Comparison of ENCODE assay signal across 15 mouse cellular contexts in genomic region chr11:25269936-25270540, GRCm38 (mm10).
DNase-seq lines count a peak whose midpoint lies in the region; ATAC-seq and TF ChIP-seq lines count a peak whose summit lies in the region.
"Had no signal": no experiment of that assay in that cellular context is flagged by ENCODE, and none has a peak within 500 bp of the region (broad histone marks: within the 10 kb centered on the region; RNA-seq: fewer than 3 reads in every experiment).

No protein-coding gene starts in this region.

- peaks cover 10% of the 10 kb centered on the region for H3K4me1 ChIP-seq in forebrain, embryonic 12.5 days
- H3K4me1 ChIP-seq in hindbrain, embryonic 14.5 days (replicated peaks; ENCODE audit: control insufficient read depth, insufficient read depth, low read length), result peaks cover 8% of the 10 kb centered on the region; the same call in 1 of the 2 replicates
- no peaks in the 10 kb centered on the region for H3K4me1 ChIP-seq in midbrain, embryonic 16.5 days (ENCODE audit: control insufficient read depth, insufficient read depth, low read length)
- no peaks in the 10 kb centered on the region for H3K4me1 ChIP-seq in liver, postnatal 0 days (ENCODE audit: insufficient read depth)
- H3K4me1 ChIP-seq: embryonic facial prominence, embryonic 15.5 days; kidney, embryonic 15.5 days; liver, embryonic 12.5 days; stomach, embryonic 15.5 days had no signal

- ATAC-seq in common myeloid progenitor, adult 5-6 weeks (replicated peaks; ENCODE audit: low read depth, poor library complexity, severe bottlenecking), result 0 out of 2 replicates have a peak, but pooled peaks have one; percentile 22
- ATAC-seq in forebrain, embryonic 12.5 days (ENCODE audit: low FRiP score), result peak; percentile 64; the same call in 1 of the 2 replicates
- ATAC-seq in hindbrain, embryonic 14.5 days (ENCODE audit: low FRiP score), result no peak
- ATAC-seq in midbrain, embryonic 16.5 days, result peak; percentile 72; the same call in 1 of the 2 replicates
- no peak for ATAC-seq in liver, postnatal 0 days
- ATAC-seq: CD4-positive, CD25-positive, alpha-beta regulatory T cell, adult 4 months; liver, embryonic 12.5 days had no signal

- TF ChIP-seq EP300 in liver, postnatal 0 days (IDR thresholded peaks at IDR 0.05; ENCODE audit: low read depth), result no peak

- H3K4me2 ChIP-seq in forebrain, embryonic 12.5 days, result peak overlapping the region; percentile 6; the same call in 1 of the 2 replicates
- 0 out of 2 replicates have a peak overlapping the region, but pooled peaks have one; percentile 10 for H3K4me2 ChIP-seq in hindbrain, embryonic 14.5 days (replicated peaks)
- no peak overlapping the region for H3K4me2 ChIP-seq in midbrain, embryonic 16.5 days (ENCODE audit: low read length)
- no peak overlapping the region for H3K4me2 ChIP-seq in liver, postnatal 0 days (ENCODE audit: low read depth, low read length)
- H3K4me2 ChIP-seq: embryonic facial prominence, embryonic 15.5 days; kidney, embryonic 15.5 days; liver, embryonic 12.5 days; stomach, embryonic 15.5 days had no signal

- no peaks in the 10 kb centered on the region for H3K27me3 ChIP-seq in forebrain, embryonic 12.5 days
- H3K27me3 ChIP-seq in hindbrain, embryonic 14.5 days (ENCODE audit: control insufficient read depth, insufficient read depth, low read length), result no peaks in the 10 kb centered on the region
- no peaks in the 10 kb centered on the region for H3K27me3 ChIP-seq in midbrain, embryonic 16.5 days (ENCODE audit: control insufficient read depth, insufficient read depth, low read depth, low read length)
- H3K27me3 ChIP-seq in liver, postnatal 0 days (ENCODE audit: insufficient read depth, low read length), result no peaks in the 10 kb centered on the region
- H3K27me3 ChIP-seq: embryonic facial prominence, embryonic 15.5 days; kidney, embryonic 15.5 days; liver, embryonic 12.5 days; stomach, embryonic 15.5 days had no signal

- H3K9me3 ChIP-seq in forebrain, embryonic 12.5 days, result 0 out of 2 replicates have a peak, but pooled peaks cover 4% of the 10 kb centered on the region
- H3K9me3 ChIP-seq in hindbrain, embryonic 14.5 days (ENCODE audit: control insufficient read depth, low read length), result 0 out of 2 replicates have a peak, but pooled peaks cover 5% of the 10 kb centered on the region
- no peaks in the 10 kb centered on the region for H3K9me3 ChIP-seq in midbrain, embryonic 16.5 days (replicated peaks; ENCODE audit: control insufficient read depth, low read length, poor library complexity, severe bottlenecking)
- H3K9me3 ChIP-seq in liver, postnatal 0 days (ENCODE audit: low read length), result no peaks in the 10 kb centered on the region
- H3K9me3 ChIP-seq: embryonic facial prominence, embryonic 15.5 days; kidney, embryonic 15.5 days; liver, embryonic 12.5 days; stomach, embryonic 15.5 days had no signal

- no peak overlapping the region for H3K27ac ChIP-seq in forebrain, embryonic 12.5 days
- no peak overlapping the region for H3K27ac ChIP-seq in hindbrain, embryonic 14.5 days
- no peak overlapping the region for H3K27ac ChIP-seq in midbrain, embryonic 16.5 days (ENCODE audit: low read length)
- H3K27ac ChIP-seq in liver, postnatal 0 days (ENCODE audit: low read depth), result no peak overlapping the region
- H3K27ac ChIP-seq: embryonic facial prominence, embryonic 15.5 days; kidney, embryonic 15.5 days; liver, embryonic 12.5 days; stomach, embryonic 15.5 days had no signal

- H3K4me3 ChIP-seq in forebrain, embryonic 12.5 days (replicated peaks), result no peak overlapping the region
- no peak overlapping the region for H3K4me3 ChIP-seq in hindbrain, embryonic 14.5 days (replicated peaks; ENCODE audit: low read length)
- no peak overlapping the region for H3K4me3 ChIP-seq in midbrain, embryonic 16.5 days (ENCODE audit: low read depth, low read length)
- no peak overlapping the region for H3K4me3 ChIP-seq in liver, postnatal 0 days (ENCODE audit: low read depth, low read length)
- H3K4me3 ChIP-seq: embryonic facial prominence, embryonic 15.5 days; kidney, embryonic 15.5 days; liver, embryonic 12.5 days; stomach, embryonic 15.5 days had no signal

- 8% methylated on average over 7 of the region's 7 CpGs for WGBS in forebrain, embryonic 12.5 days
- WGBS in hindbrain, embryonic 14.5 days, result 12% methylated on average over 7 of the region's 7 CpGs
- 11% methylated on average over 7 of the region's 7 CpGs for WGBS in midbrain, embryonic 16.5 days
- WGBS in liver, postnatal 0 days (ENCODE audit: insufficient replicate concordance), result 36% methylated on average over 7 of the region's 7 CpGs

- no peak for DNase-seq in hindbrain, embryonic 14.5 days (ENCODE audit: low spot score)
- no peak for DNase-seq in gastrocnemius, adult 8-10 months (ENCODE audit: low spot score in 2 of 2)
- DNase-seq in right cerebral cortex, adult 2 months (ENCODE audit: low spot score in 2 of 2), result no peak
- DNase-seq in liver, postnatal 0 days, result no peak
- no peak for DNase-seq in thymus, postnatal 25 days
- DNase-seq: cerebellum, postnatal 10 days; thymus, postnatal 36 days had no signal

- H3K36me3 ChIP-seq in forebrain, embryonic 12.5 days (replicated peaks), result no peaks in the 10 kb centered on the region
- no peaks in the 10 kb centered on the region for H3K36me3 ChIP-seq in hindbrain, embryonic 14.5 days (replicated peaks; ENCODE audit: control insufficient read depth, insufficient read depth)
- H3K36me3 ChIP-seq in midbrain, embryonic 16.5 days (ENCODE audit: control insufficient read depth, insufficient read depth, low read length), result no peaks in the 10 kb centered on the region
- no peaks in the 10 kb centered on the region for H3K36me3 ChIP-seq in liver, postnatal 0 days (replicated peaks; ENCODE audit: insufficient read depth, low read length)
- H3K36me3 ChIP-seq: embryonic facial prominence, embryonic 15.5 days; kidney, embryonic 15.5 days; liver, embryonic 12.5 days; stomach, embryonic 15.5 days had no signal

- no peak overlapping the region for H3K9ac ChIP-seq in forebrain, embryonic 12.5 days
- no peak overlapping the region for H3K9ac ChIP-seq in hindbrain, embryonic 14.5 days
- H3K9ac ChIP-seq in midbrain, embryonic 16.5 days (ENCODE audit: low read depth, low read length), result no peak overlapping the region
- no peak overlapping the region for H3K9ac ChIP-seq in liver, postnatal 0 days (replicated peaks)
- H3K9ac ChIP-seq: embryonic facial prominence, embryonic 15.5 days; kidney, embryonic 15.5 days; liver, embryonic 12.5 days; stomach, embryonic 15.5 days had no signal

- no peak for TF ChIP-seq CTCF in liver, postnatal 0 days (IDR thresholded peaks at IDR 0.05; ENCODE audit: low read depth)

Comparison
In these comparisons a context has a peak if more than half of its experiments do, and no peak if none do; other contexts are left out.
1. ATAC-seq: peak in common myeloid progenitor, adult 5-6 weeks (single experiment), forebrain, embryonic 12.5 days (single experiment) and midbrain, embryonic 16.5 days (single experiment); none in hindbrain, embryonic 14.5 days (single experiment) and liver, postnatal 0 days (single experiment).
2. H3K4me2 ChIP-seq: peak in forebrain, embryonic 12.5 days (single experiment) and hindbrain, embryonic 14.5 days (single experiment); none in midbrain, embryonic 16.5 days (single experiment) and liver, postnatal 0 days (single experiment).